Mouse (Mus musculus): ENCODE results near the gene Dock2. TPM values are rescaled to one million over a fixed set of nuclear protein-coding genes. Genes with fewer than 3 reads are reported as not detected.

The Dock2 gene
- polyA plus RNA-seq, 1 experiment, result 0.01 TPM

GRCm38 (mm10) chr11:34525096-34525891, 258.4 kb downstream of the Dock2 start:
- peaks cover 6% of the 10 kb centered on the region for H3K4me1 ChIP-seq (ENCODE audit: control insufficient read depth)
- no peak overlapping the region for H3K4me3 ChIP-seq (replicated peaks)
- H3K9me3 ChIP-seq (ENCODE audit: control insufficient read depth, low read length), result no peaks in the 10 kb centered on the region
- no peaks in the 10 kb centered on the region for H3K36me3 ChIP-seq (ENCODE audit: control insufficient read depth)
- H3K27me3 ChIP-seq (ENCODE audit: control insufficient read depth), result no peaks in the 10 kb centered on the region
- TF ChIP-seq GATA1 (IDR thresholded peaks at IDR 0.05; ENCODE audit: low read length) (no peak), TAL1 (IDR thresholded peaks at IDR 0.05; ENCODE audit: low read length) (no peak)

GRCm38 (mm10) chr11:34524586-34524985, 259.1 kb downstream of the Dock2 start:
- TF ChIP-seq GATA1 (IDR thresholded peaks at IDR 0.05; ENCODE audit: low read length), result no peak
- TF ChIP-seq TAL1 (IDR thresholded peaks at IDR 0.05; ENCODE audit: low read length), result no peak
- no peaks in the 10 kb centered on the region for H3K27me3 ChIP-seq (ENCODE audit: control insufficient read depth)

GRCm38 (mm10) chr11:34518566-34518965, 265.1 kb downstream of the Dock2 start:
- Histone ChIP-seq H3K9me3 (ENCODE audit: control insufficient read depth, low read length) (no peaks in the 10 kb centered on the region), H3K27me3 (ENCODE audit: control insufficient read depth) (no peaks in the 10 kb centered on the region), H3K36me3 (ENCODE audit: control insufficient read depth) (no peaks in the 10 kb centered on the region), H3K4me3 (replicated peaks) (no peak overlapping the region), H3K4me1 (ENCODE audit: control insufficient read depth) (peaks cover 3% of the 10 kb centered on the region)
- no peak for TF ChIP-seq TAL1 (IDR thresholded peaks at IDR 0.05; ENCODE audit: low read length)
- TF ChIP-seq GATA1 (IDR thresholded peaks at IDR 0.05; ENCODE audit: low read length), result no peak

More at GRCm38 (mm10) chr11:34524586-34524985, 259.1 kb downstream of the Dock2 start:
- no peaks in the 10 kb centered on the region for H3K36me3 ChIP-seq (ENCODE audit: control insufficient read depth)
- peaks cover 6% of the 10 kb centered on the region for H3K4me1 ChIP-seq (ENCODE audit: control insufficient read depth)
- no peaks in the 10 kb centered on the region for H3K9me3 ChIP-seq (ENCODE audit: control insufficient read depth, low read length)
- no peak overlapping the region for H3K4me3 ChIP-seq (replicated peaks)

- TF ChIP-seq GATA1 (IDR thresholded peaks at IDR 0.05; ENCODE audit: low read length) (no peak), TAL1 (IDR thresholded peaks at IDR 0.05; ENCODE audit: low read length) (no peak)
- H3K27me3 ChIP-seq (ENCODE audit: control insufficient read depth), result no peaks in the 10 kb centered on the region
- H3K36me3 ChIP-seq (ENCODE audit: control insufficient read depth), result no peaks in the 10 kb centered on the region
- no peaks in the 10 kb centered on the region for H3K9me3 ChIP-seq (ENCODE audit: control insufficient read depth, low read length)
- no peak overlapping the region for H3K4me3 ChIP-seq (replicated peaks)
- H3K4me1 ChIP-seq (ENCODE audit: control insufficient read depth), result peaks cover 3% of the 10 kb centered on the region
These were observed 266.7 kb downstream of the Dock2 start for GRCm38 (mm10) chr11:34516971-34517370.

- Histone ChIP-seq H3K4me3 (replicated peaks) (no peak overlapping the region), H3K4me1 (ENCODE audit: control insufficient read depth) (peaks cover 3% of the 10 kb centered on the region), H3K9me3 (ENCODE audit: control insufficient read depth, low read length) (no peaks in the 10 kb centered on the region), H3K27me3 (ENCODE audit: control insufficient read depth) (no peaks in the 10 kb centered on the region), H3K36me3 (ENCODE audit: control insufficient read depth) (no peaks in the 10 kb centered on the region)
- TF ChIP-seq TAL1 (IDR thresholded peaks at IDR 0.05; ENCODE audit: low read length) (no peak), GATA1 (IDR thresholded peaks at IDR 0.05; ENCODE audit: low read length) (no peak)
These were observed 268.4 kb downstream of the Dock2 start for GRCm38 (mm10) chr11:34515301-34515700.

GRCm38 (mm10) chr11:34506390-34506789, 277.3 kb downstream of the Dock2 start:
- no peak for TF ChIP-seq TAL1 (IDR thresholded peaks at IDR 0.05; ENCODE audit: low read length)
- TF ChIP-seq GATA1 (IDR thresholded peaks at IDR 0.05; ENCODE audit: low read length), result no peak
- Histone ChIP-seq H3K36me3 (ENCODE audit: control insufficient read depth) (no peaks in the 10 kb centered on the region), H3K9me3 (ENCODE audit: control insufficient read depth, low read length) (no peaks in the 10 kb centered on the region), H3K27me3 (ENCODE audit: control insufficient read depth) (no peaks in the 10 kb centered on the region), H3K4me3 (replicated peaks) (no peak overlapping the region), H3K4me1 (ENCODE audit: control insufficient read depth) (no peaks in the 10 kb centered on the region)

GRCm38 (mm10) chr11:34499663-34500062, 284.0 kb downstream of the Dock2 start:
- H3K36me3 ChIP-seq (ENCODE audit: control insufficient read depth), result no peaks in the 10 kb centered on the region
- H3K4me1 ChIP-seq (ENCODE audit: control insufficient read depth), result no peaks in the 10 kb centered on the region

GRCm38 (mm10) chr11:34494682-34495081, 289.0 kb downstream of the Dock2 start:
- no peaks in the 10 kb centered on the region for H3K4me1 ChIP-seq (ENCODE audit: control insufficient read depth)
- no peaks in the 10 kb centered on the region for H3K36me3 ChIP-seq (ENCODE audit: control insufficient read depth)
- no peak for TF ChIP-seq TAL1 (IDR thresholded peaks at IDR 0.05; ENCODE audit: low read length)
- no peak for TF ChIP-seq GATA1 (IDR thresholded peaks at IDR 0.05; ENCODE audit: low read length)
- no peaks in the 10 kb centered on the region for H3K27me3 ChIP-seq (ENCODE audit: control insufficient read depth)
- no peaks in the 10 kb centered on the region for H3K9me3 ChIP-seq (ENCODE audit: control insufficient read depth, low read length)
- no peak overlapping the region for H3K4me3 ChIP-seq (replicated peaks)

More at GRCm38 (mm10) chr11:34499663-34500062, 284.0 kb downstream of the Dock2 start:
- H3K27me3 ChIP-seq (ENCODE audit: control insufficient read depth), result no peaks in the 10 kb centered on the region
- H3K9me3 ChIP-seq (ENCODE audit: control insufficient read depth, low read length), result no peaks in the 10 kb centered on the region
- TF ChIP-seq TAL1 (IDR thresholded peaks at IDR 0.05; ENCODE audit: low read length) (no peak), GATA1 (IDR thresholded peaks at IDR 0.05; ENCODE audit: low read length) (no peak)
- no peak overlapping the region for H3K4me3 ChIP-seq (replicated peaks)

GRCm38 (mm10) chr11:34492986-34493385, 290.7 kb downstream of the Dock2 start:
- no peaks in the 10 kb centered on the region for H3K27me3 ChIP-seq (ENCODE audit: control insufficient read depth)
- H3K36me3 ChIP-seq (ENCODE audit: control insufficient read depth), result no peaks in the 10 kb centered on the region
- no peak overlapping the region for H3K4me3 ChIP-seq (replicated peaks)
- no peaks in the 10 kb centered on the region for H3K9me3 ChIP-seq (ENCODE audit: control insufficient read depth, low read length)
- no peak for TF ChIP-seq TAL1 (IDR thresholded peaks at IDR 0.05; ENCODE audit: low read length)
- no peak for TF ChIP-seq GATA1 (IDR thresholded peaks at IDR 0.05; ENCODE audit: low read length)
- no peaks in the 10 kb centered on the region for H3K4me1 ChIP-seq (ENCODE audit: control insufficient read depth)
